Mouse (Mus musculus): Measurements from ENCODE around the gene Ints5. TPM values are rescaled to one million over a fixed set of nuclear protein-coding genes. Genes with fewer than 3 reads are reported as not detected.

The Ints5 gene
- polyA plus RNA-seq, 1 experiment, result 5.9 TPM

- Histone ChIP-seq H3K27ac (replicated peaks; ENCODE audit: low read depth, low read length) (peak overlapping the region; percentile 74), H3K4me3 (ENCODE audit: insufficient read depth, low read depth, low read length) (peak overlapping the region; percentile 85), H3K4me1 (ENCODE audit: control insufficient read depth, insufficient read depth, insufficient read length, low read length) (peaks cover 6% of the 10 kb centered on the region; the same call in 1 of the 2 replicates)
These were observed 5.8 kb downstream of the Ints5 start for GRCm38 (mm10) chr19:8898576-8898975.

GRCm38 (mm10) chr19:8899079-8899478, 6.3 kb downstream of the Ints5 start:
- Histone ChIP-seq H3K27ac (replicated peaks; ENCODE audit: low read depth, low read length) (no peak overlapping the region), H3K4me3 (ENCODE audit: insufficient read depth, low read depth, low read length) (peak overlapping the region; percentile 12; the same call in 1 of the 2 replicates), H3K4me1 (ENCODE audit: control insufficient read depth, insufficient read depth, insufficient read length, low read length) (peaks cover 6% of the 10 kb centered on the region; the same call in 1 of the 2 replicates)

- no peaks in the 10 kb centered on the region for H3K4me1 ChIP-seq (ENCODE audit: control insufficient read depth, insufficient read depth, insufficient read length, low read length)
- H3K27ac ChIP-seq (replicated peaks; ENCODE audit: low read depth, low read length), result no peak overlapping the region
- no peak overlapping the region for H3K4me3 ChIP-seq (ENCODE audit: insufficient read depth, low read depth, low read length)
These were observed 10.6 kb downstream of the Ints5 start for GRCm38 (mm10) chr19:8903412-8903811.

- Histone ChIP-seq H3K4me1 (ENCODE audit: control insufficient read depth, insufficient read depth, insufficient read length, low read length) (no peaks in the 10 kb centered on the region), H3K4me3 (ENCODE audit: insufficient read depth, low read depth, low read length) (no peak overlapping the region), H3K27ac (replicated peaks; ENCODE audit: low read depth, low read length) (no peak overlapping the region)
These were observed 15.7 kb downstream of the Ints5 start for GRCm38 (mm10) chr19:8908531-8908930.

GRCm38 (mm10) chr19:8911810-8912209, 19.0 kb downstream of the Ints5 start:
- Histone ChIP-seq H3K4me1 (ENCODE audit: control insufficient read depth, insufficient read depth, insufficient read length, low read length) (no peaks in the 10 kb centered on the region), H3K27ac (replicated peaks; ENCODE audit: low read depth, low read length) (no peak overlapping the region), H3K4me3 (ENCODE audit: insufficient read depth, low read depth, low read length) (no peak overlapping the region)

GRCm38 (mm10) chr19:8914212-8914611, 21.4 kb downstream of the Ints5 start:
- no peak overlapping the region for H3K4me3 ChIP-seq (ENCODE audit: insufficient read depth, low read depth, low read length)
- no peak overlapping the region for H3K27ac ChIP-seq (replicated peaks; ENCODE audit: low read depth, low read length)
- no peaks in the 10 kb centered on the region for H3K4me1 ChIP-seq (ENCODE audit: control insufficient read depth, insufficient read depth, insufficient read length, low read length)

- Histone ChIP-seq H3K4me1 (ENCODE audit: control insufficient read depth, insufficient read depth, insufficient read length, low read length) (peaks cover 5% of the 10 kb centered on the region), H3K4me3 (ENCODE audit: insufficient read depth, low read depth, low read length) (no peak overlapping the region), H3K27ac (replicated peaks; ENCODE audit: low read depth, low read length) (no peak overlapping the region)
These were observed 26.2 kb downstream of the Ints5 start for GRCm38 (mm10) chr19:8919000-8919399.

- H3K4me1 ChIP-seq (ENCODE audit: control insufficient read depth, insufficient read depth, insufficient read length, low read length), result peaks cover 5% of the 10 kb centered on the region
- H3K4me3 ChIP-seq (ENCODE audit: insufficient read depth, low read depth, low read length), result peak overlapping the region; percentile 52
- peak overlapping the region; percentile 96 for H3K27ac ChIP-seq (replicated peaks; ENCODE audit: low read depth, low read length)
These were observed 26.9 kb downstream of the Ints5 start for GRCm38 (mm10) chr19:8919684-8920072.

GRCm38 (mm10) chr19:8920073-8920736, 27.4 kb downstream of the Ints5 start, which contains the start of gene B3gat3:
Gene B3gat3, plus strand, starts transcription at chr19:8920374.
- peak within 1 kb of the TSS; percentile 75 for H3K4me3 ChIP-seq (ENCODE audit: insufficient read depth, low read depth, low read length)
- peak within 1 kb of the TSS; percentile 96 for H3K27ac ChIP-seq (replicated peaks; ENCODE audit: low read depth, low read length)
- H3K4me1 ChIP-seq (ENCODE audit: control insufficient read depth, insufficient read depth, insufficient read length, low read length), result peaks cover 5% of the 10 kb centered on the region

GRCm38 (mm10) chr19:8920836-8921291, 28.1 kb downstream of the Ints5 start:
- Histone ChIP-seq H3K27ac (replicated peaks; ENCODE audit: low read depth, low read length) (peak overlapping the region; percentile 85), H3K4me3 (ENCODE audit: insufficient read depth, low read depth, low read length) (peak overlapping the region; percentile 75), H3K4me1 (ENCODE audit: control insufficient read depth, insufficient read depth, insufficient read length, low read length) (peaks cover 5% of the 10 kb centered on the region)

GRCm38 (mm10) chr19:8921741-8922140, 28.9 kb downstream of the Ints5 start:
- Histone ChIP-seq H3K4me1 (ENCODE audit: control insufficient read depth, insufficient read depth, insufficient read length, low read length) (peaks cover 5% of the 10 kb centered on the region), H3K27ac (replicated peaks; ENCODE audit: low read depth, low read length) (no peak overlapping the region), H3K4me3 (ENCODE audit: insufficient read depth, low read depth, low read length) (0 out of 2 replicates have a peak overlapping the region, but pooled peaks have one; percentile 0)

GRCm38 (mm10) chr19:8926766-8927165, 34.0 kb downstream of the Ints5 start:
- no peak overlapping the region for H3K27ac ChIP-seq (replicated peaks; ENCODE audit: low read depth, low read length)
- peaks cover under 1% of the 10 kb centered on the region for H3K4me1 ChIP-seq (ENCODE audit: control insufficient read depth, insufficient read depth, insufficient read length, low read length)
- H3K4me3 ChIP-seq (ENCODE audit: insufficient read depth, low read depth, low read length), result no peak overlapping the region

- Histone ChIP-seq H3K4me3 (ENCODE audit: insufficient read depth, low read depth, low read length) (no peak overlapping the region), H3K4me1 (ENCODE audit: control insufficient read depth, insufficient read depth, insufficient read length, low read length) (no peaks in the 10 kb centered on the region), H3K27ac (replicated peaks; ENCODE audit: low read depth, low read length) (no peak overlapping the region)
These were observed 35.2 kb downstream of the Ints5 start for GRCm38 (mm10) chr19:8927891-8928525.

- H3K4me3 ChIP-seq (ENCODE audit: insufficient read depth, low read depth, low read length), result peak overlapping the region; percentile 92
- H3K27ac ChIP-seq (replicated peaks; ENCODE audit: low read depth, low read length), result peak overlapping the region; percentile 25; the same call in 1 of the 2 replicates
- H3K4me1 ChIP-seq (ENCODE audit: control insufficient read depth, insufficient read depth, insufficient read length, low read length), result no peaks in the 10 kb centered on the region
These were observed 36.0 kb downstream of the Ints5 start for GRCm38 (mm10) chr19:8928689-8929223.

- H3K27ac ChIP-seq (replicated peaks; ENCODE audit: low read depth, low read length), result peak within 1 kb of the TSS; percentile 70
- no peaks in the 10 kb centered on the region for H3K4me1 ChIP-seq (ENCODE audit: control insufficient read depth, insufficient read depth, insufficient read length, low read length)
- H3K4me3 ChIP-seq (ENCODE audit: insufficient read depth, low read depth, low read length), result peak within 1 kb of the TSS; percentile 92
These were observed 36.7 kb downstream of the Ints5 start, which contains the start of the genes Rom1 and Eml3 for GRCm38 (mm10) chr19:8929224-8930088. Gene Rom1, minus strand, starts transcription at chr19:8929356. Gene Eml3, plus strand, starts transcription at chr19:8929552.

Data from brown adipose tissue, adult 24 weeks (tissue).